Mouse (Mus musculus) layer of hippocampus, adult 18-20 months (tissue): ENCODE results near the gene Lca5l. TPM values are rescaled to one million over a fixed set of nuclear protein-coding genes. Genes with fewer than 3 reads are reported as not detected.

ENCODE experiments used
- DNase-seq, 2 experiments: peaks; one replicate each; pipeline ENCODE4 v3.0.0; 2022; ENCODE audit warnings: low spot score in 2 of 2
- long read RNA-seq: library from polyadenylated mRNA; stranded (forward); transcript quantifications from one replicate; pipeline ENCODE4 v2.0.0, GENCODE M21; 2021
- total RNA-seq, 2 experiments: library from RNA; stranded (reverse); gene quantifications; 2 replicates each; pipeline ENCODE4 v1.2.3; 2021

The Lca5l gene
- 1 to 10 TPM; 1.1 to 1.2 TPM for total RNA-seq
- long read RNA-seq, partial matches to known transcripts: 0 of 2 reads
- long read RNA-seq, other reads (novel, unspliced or antisense): 2 of 2 reads

DNA sequence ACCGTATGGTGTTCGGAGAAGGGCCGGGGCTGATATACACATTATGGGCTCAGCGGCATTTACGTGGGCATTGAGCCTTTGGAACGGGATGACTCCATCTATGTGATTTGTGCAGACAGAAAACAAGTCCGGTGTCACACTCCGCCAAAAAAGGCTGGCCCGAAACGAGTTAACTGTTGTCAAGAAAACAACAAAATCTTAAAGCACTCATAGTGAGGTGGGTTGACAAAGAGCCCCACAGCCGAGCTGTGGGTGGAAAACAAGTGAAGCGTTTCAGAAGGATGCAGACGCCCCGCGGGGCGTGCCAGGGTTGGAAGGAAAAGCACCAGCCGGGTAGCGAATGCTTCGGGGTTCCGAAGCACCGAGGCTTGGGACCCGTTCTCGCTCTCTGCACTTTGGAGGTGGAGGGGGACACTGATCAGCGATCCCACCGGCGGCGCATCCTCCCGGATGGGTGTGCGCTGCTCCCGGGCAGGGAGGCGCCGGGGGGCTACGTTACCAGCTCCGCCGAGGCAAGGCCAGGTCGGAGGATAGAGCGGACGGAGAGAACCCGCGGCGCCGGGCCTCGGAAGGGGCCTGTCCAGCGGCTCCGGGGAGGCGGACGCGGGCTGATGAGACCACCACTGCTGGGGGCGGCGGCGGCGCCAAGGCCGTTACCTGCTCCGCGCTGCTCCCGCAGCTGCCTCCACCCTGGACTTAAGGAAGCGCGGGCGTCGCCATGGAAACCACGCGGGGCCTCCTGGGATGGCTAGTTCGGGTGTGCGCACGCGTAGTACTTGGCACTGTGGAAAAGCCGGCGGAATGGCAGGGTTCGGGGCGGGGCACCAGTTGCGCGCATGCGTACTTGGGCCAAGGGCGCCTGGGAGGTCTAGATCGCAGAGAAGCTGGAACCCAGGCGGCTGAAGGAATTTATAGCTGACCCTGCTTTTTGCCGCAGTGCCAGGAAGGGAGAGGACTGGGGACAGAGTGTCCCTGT is at the start of gene Lca5l:
Lca5l (minus strand) TSS at position 741 of the 976 bp plus-strand sequence.
- peak; percentile 98 to 100 for DNase-seq

DNA sequence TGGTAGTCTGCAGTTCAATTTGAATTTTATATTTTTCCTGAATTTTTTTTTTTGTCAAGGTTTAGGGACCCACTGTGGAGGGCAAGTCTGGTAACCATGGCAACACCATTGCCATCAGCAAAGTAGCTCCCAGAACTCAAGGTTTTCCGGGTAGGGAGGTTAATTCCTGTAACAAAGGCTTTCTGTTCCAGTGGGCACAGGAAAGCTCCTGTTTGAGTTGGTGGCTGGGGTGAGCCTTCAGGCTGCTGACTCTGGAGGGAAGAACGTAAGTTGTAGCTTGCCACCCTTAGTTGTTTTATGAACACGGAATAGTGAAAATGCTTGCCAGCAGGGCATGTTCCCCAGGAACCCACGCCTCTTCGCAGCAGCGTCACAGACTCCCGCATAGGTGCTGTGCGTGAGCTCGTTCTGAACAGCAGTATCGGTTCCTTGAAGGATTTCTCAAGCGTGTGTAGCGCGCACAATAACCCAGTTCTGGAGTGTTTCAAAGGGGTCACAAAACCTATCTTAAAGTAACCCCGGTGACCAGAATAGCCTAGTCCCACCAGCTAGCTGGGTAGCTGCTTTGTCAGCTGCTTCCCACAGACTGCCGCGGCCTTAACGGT is 43.4 kb upstream of the Lca5l start, which contains the start of gene B3galt5:
B3galt5 (plus strand) TSS at position 436 of the 605 bp plus-strand sequence.
- DNase-seq: peak in 1 of 2 experiments; percentile 52

DNA sequence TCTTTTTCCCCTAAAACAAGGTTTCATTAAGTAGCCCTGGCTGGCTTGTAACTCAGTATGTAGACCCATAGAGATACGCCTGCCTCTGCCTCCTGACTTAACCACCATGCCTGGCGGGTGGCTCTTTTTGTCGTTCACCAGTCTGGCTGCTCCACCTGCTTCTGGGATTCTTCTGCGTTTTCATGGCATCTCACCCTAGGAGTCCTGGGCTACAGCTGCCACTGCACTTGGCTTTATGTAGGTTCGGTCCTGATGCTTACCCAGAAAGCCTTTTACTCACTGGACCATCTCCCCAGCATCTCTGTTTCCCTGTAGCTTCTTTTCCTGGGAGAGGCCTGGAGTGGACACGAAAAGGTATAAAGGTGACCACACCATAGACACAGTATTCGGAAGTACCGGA is 41.9 kb upstream of the Lca5l start:
- no peak for DNase-seq

DNA sequence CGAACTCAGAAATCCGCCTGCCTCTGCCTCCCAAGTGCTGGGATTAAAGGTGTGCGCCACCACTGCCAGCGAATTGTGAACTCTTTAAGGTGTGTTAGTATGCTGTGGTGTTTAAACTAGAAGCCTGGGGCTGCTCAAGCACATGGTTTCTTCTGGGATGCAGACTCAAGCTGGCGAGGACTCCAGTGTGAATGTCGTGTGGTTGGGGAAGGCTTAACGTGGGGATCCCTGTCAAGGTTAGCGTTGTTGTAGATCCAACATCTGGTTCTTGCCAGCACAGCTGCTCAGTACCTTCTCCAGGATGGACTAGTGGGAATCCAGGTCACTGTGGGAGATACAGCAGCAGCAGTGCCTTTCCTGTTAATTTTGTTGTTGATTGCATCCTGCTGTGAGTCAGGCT is 39.9 kb upstream of the Lca5l start:
- no peak for DNase-seq

DNA sequence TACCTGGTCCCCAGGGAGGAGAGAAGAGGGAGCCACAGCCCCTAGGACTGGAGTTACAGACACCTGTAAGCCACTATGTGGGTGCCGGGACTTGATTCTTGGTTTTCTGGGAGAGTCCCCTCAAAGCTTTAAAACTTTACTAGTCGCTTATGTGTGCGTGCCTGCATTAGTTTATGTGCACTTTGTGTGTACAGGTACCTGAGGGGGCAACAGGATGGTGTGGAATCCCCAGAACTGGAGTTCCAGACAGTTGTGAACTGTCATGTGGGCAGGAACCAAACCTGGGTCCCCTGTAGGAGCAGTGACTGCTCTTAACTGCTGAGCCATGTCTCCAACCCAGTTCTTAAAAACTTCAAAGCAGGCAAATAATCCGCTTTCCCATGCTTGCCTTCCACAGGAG is 39.2 kb upstream of the Lca5l start:
- DNase-seq: no peak

DNA sequence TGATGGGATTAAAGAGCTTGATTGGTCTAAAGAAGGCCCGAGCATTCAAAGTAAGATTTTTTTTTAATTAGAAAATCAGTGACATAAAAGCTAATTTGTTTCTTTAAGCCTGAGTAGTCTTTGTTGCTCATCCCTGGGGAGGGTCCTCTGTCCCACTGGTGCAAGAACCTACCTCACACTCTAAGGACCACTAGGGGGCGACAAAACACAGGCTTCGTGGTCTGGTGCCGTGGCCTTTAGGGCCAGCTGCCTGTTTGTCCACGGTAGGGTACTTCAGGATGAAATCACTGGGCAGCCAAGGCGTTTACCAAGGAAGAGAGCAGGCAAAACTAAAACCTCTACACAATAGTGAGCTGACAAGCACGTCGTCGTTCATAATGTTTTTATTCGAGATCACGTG is 38.3 kb upstream of the Lca5l start:
- peak; percentile 47 to 88 for DNase-seq

DNA sequence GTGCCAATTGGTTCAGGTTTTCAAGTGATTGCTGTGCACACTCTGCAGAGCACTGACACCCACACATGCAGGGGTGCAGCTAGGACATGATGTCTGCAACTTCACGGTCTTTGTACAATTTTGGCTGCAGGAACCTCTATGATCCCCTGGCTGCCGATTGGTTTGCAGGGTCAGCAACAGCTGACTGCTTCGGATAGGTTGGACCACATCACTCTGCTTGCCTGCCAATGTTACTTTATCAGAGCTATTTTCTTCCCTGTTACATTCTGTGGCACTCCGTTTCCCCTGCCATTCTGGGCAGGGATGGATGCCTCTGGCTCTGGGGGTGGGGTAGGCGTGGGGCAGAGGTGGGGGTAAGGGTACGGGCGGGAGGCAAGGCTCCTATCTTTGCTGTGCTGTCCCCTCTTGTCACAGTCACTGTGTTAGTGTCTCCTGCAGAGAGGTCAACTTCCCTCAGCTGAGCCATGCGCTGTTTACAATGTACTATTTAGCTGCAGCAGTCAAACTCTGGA is 37.0 kb upstream of the Lca5l start:
- peak; percentile 35 to 63 for DNase-seq

DNA sequence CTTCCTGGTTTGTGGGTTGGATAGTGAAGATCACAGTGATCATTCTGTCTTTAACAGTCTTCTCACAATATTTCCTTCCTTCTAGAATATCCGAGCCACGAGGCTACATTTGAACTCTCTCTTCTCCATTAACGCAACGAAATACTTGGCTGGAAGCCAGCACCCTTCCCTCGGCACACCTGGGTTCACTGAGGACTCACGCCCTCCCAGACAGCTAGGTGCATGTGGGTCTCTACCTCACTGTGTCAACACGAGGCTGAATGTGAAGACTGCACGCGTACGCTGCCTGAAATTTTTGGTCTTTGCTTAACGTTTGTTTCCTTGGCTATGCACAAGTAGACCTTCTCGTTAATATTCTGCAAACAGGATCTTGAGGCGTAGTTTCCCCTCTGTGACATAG is 36.4 kb upstream of the Lca5l start:
- no peak for DNase-seq

DNA sequence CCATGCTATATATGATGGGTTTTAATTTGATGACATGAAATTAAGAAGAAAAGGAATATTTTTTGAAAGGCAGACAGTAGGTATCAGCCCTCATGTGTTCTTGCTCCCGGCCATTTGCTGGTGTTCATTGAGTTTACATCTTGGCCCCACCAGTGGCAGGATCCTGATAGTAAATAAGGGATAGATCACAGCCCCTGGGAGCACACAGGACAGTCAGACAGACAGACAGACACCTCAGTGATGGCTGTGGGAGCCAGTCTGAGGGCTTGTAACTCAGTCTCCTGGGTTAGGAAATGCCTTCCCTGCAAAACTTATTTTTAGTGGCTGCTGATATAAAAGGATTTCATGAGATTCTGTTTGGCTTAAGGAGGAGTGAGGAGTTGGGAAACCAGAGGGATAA is 30.4 kb upstream of the Lca5l start:
- DNase-seq: no peak

DNA sequence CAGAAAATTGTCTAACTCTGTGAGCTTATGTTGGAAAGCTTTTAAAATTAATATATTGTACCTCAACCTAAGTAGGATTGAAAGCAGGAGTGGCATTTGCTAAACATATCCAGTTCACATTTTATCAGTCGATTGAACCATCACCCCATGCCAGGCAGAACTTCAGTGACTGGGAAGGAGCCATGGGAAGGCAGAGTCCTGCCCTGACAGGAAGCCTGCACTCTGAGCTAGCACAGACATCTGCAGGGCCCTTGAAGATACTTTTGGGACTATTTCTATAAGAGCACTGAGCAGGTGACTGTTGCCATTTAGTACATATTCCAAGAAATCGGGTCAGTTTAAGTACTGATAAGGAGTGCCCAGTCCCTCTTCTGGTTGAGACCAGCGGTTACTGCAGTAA is 29.9 kb upstream of the Lca5l start:
- no peak for DNase-seq

DNA sequence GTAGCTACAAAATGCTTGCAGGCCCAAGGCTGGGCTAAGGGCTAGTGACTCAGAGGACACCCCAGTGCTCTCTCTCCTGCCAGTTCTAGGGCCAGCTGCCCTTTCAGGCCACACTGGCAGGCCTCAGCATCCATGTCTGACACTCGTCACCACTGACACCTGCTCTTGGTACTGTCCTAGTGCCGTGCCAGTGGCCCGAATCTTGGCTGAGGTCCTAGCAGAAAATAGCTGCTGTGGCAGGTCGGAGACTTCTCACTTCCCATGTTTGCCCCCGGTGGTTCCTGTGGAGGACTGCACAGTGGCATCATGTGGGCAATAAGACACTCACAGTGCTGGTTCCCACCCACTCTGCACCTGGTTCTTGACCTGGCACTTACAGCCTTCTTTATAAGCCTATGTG is 29.4 kb upstream of the Lca5l start:
- DNase-seq: no peak

DNA sequence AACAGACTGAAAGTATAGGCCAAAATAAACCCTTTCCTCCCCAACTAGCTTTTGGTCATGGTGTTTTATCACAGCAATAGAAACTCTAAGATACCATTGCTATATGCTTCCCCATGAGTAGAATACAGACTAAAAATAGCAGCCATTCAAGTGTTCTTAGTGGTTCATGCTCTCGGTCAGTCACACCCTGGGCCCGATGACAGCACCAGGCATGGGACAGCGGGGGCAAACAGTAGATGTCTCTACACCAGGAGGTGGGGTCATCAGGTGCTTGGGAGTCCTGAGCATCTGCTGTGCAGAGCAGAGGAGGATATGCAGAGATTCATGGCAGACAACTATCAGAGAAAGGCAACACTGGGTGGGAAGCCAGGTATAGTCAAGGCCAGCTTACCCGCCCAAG is 21.0 kb upstream of the Lca5l start:
- no peak for DNase-seq

DNA sequence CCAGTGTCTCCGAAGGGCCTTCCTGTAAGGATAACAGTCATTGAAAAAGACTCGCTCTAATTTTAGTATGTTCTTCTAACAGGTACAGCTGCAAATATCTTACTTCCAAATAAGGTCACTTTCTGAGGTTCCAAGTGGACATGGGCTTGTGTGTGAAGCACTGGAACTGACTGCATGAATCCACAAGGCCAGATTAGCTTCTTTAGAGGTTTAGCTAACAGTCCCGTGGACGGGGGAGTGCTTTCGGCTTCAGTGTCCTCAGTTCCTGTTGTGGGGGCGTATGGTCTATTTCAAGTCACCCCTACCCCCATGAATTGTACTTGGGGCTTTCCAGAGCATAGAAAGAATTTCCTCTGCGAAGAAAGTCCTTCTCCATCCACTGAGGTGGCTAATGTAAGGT is 18.8 kb upstream of the Lca5l start:
- DNase-seq: no peak

DNA sequence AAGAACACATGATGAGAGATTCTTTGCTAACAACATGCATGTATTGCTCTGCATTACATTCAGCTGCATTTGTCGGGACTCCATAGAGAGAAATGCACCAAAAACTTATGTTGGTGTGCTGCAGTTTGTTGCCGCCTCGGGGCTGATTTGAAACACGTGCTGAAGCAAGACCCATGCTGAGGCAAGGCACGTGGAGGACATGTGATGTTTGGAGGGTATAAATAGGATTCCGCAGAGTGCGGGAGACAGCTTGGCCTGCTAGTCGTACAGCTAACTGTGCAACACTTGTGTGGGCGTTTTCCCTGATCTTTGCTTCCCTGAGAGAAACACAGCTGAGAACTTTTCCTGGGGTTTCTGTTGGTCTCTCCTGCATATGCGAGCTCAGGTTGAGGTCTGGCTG is 17.7 kb upstream of the Lca5l start:
- DNase-seq: peak; percentile 16 to 39

DNA sequence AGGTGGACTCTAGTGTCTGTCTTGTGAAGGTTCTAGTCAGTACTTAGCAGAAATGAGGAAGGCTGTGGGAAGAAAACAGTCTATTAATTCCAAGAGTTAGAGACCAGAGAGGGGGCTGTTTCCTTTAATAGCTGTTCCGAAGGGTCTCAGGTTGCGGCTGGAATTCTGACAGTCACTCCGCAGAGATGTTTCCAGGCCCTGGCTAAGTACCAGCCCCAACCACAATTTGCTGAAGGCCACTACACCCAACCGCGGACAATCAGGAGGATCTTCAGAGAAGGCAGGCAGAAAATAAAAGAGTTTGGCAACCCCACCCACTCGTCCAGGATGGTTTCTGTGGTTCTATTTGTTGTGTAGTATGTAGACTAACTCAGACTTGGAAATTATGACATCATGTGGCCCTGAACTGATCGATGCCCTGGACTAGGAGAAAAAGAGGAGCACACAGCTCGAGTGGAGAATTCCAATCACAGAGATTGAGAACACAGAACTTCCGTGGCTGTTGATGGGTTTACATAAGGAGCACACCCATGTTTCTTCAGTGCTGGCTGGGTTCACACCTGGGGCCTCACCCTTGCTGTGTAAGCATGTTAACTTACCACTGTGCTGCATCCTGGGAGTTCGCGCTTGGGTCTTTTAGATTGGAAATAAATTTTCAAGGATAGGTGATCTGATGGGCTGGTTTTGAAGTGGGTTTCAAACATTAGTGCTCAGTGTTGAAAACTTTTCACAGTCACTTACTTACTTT is 9.6 kb upstream of the Lca5l start:
- no peak for DNase-seq

DNA sequence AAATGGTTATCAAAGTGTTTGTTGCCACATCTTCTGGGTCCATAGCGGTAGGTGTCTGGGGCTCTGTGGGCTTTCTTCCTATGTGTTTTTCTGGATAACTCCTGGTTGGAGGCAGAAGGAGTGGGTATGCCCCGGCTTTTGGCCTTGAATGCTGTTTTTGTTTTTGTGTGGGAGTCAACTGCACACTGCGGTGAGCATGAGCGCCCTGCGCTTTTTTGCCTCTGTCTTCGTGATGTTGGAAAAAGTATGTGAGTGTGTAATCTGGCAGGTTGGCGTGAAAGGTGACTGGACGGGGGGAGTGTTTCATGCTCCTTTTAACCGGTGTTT is 8.6 kb upstream of the Lca5l start:
- peak in 1 of 2 experiments; percentile 7 for DNase-seq

DNA sequence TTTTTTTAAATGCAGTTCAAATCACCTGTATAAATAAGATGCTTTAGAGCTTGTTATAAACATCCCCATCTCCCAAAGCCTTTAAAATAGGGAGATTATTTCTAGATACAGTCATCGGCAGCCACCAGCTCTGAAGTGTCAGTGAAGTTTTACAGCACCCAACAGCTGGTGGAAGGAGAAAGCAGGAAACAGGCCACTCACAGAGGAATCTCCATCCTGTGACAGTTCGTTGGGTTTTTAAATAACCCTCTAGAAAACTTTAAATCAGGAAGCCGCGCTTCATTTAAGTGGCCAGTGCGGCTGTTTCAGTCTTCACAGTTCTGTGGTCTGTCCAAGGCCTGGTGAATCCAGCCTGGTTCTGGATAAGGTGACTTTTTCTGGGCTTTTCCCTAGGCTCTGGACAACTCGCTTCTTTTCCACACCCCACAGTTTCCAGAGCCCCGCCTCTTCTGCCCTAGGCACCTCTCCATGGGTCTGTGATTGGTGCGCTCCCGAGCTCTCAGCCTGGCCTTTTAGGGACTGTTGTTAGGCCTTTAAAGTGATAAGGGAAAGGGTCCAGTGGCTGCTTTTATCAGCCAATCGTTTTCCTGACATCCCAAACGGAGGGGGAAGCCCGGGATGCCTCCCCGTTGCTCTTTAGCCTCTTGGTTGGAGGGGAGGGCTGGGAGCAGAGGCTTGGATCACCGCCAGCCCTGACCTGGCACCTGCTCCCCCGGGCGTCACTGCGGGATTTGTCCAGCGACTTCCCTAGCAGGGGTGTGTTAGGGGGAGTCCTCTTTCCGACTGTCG is 8.0 kb upstream of the Lca5l start, which contains the start of gene Sh3bgr:
Sh3bgr (plus strand) TSS at position 538 of the 789 bp plus-strand sequence.
- peak in 1 of 2 experiments; percentile 18 for DNase-seq

DNA sequence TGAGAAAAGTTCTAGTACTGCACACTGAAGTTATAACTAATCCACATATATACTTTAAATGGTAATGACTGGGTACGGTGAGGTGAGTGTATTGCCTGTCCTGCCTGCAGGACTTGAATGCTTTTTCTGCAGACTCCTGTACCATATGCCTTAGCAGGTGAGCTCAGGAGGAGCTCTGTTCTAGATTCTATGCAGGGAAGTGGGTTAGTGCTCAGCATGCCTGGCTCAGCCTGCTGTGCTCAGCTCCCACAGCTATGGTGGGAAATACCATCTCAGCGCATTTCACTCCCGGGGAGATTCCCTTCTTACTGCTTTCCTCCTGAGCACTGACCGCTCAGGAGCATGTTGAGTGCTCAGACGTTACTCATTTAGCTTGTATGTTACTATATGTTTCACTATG is 4.5 kb downstream of the Lca5l start:
- no peak for DNase-seq

DNA sequence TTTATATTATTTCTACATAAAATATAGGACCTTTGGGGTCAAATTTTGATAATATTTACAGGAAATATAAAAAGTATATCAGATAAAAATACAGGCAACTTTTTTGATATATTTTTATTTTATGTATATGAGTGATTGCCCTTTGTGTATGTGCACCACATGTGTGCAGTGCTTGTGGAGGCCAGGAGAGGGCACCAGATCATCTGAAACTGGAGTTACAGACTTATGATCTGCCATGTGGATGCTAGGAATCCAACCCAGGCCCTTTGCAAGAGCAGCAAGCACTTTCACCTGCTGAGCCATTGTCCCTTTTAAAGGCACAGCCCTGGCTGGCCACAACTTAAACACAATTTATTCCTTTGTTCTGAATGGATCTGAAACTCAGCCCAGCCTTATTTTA is 12.9 kb downstream of the Lca5l start:
- no peak for DNase-seq

DNA sequence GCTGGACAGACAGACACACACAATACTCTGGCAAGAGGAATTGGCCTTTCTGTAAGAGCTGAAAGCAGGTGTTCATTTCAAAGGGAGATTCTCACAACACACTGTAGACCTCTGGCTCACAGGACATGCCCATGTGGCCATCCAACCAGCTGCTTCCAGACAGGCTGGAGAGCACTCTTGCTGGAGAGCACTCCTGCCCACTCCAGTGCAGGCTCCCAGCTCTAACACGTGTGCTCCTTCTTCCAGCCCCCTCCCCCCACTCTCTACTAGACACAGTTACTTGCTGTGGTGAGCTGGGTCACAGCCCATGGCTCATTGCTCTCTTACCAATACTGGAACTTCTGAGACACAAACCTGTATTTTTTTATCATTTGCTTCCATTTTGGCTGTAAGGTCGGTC is 16.7 kb downstream of the Lca5l start:
- DNase-seq: no peak

DNA sequence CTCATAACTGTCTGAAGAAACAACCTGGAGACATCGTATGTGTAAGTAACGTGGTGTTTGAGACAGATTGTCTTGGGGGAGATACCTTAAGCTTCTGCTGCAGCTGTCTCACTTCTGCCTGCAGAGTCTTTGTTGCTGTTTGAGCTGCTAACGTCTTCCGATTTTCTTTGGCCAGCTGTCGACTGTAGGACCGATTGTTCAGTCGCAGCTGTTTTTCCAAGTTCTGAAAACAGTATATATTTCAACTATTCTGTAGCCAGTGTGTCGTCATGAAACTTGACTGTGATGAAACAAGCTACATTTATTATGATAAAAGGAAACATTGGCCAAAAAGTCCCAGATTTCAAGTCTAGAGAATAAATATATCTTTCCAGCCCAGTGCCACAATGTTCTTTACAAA is 18.4 kb downstream of the Lca5l start:
- DNase-seq: no peak
